Mouse (Mus musculus): ENCODE measurements around the gene Col23a1.
A peak's percentile ranks its signal among the peaks of the same experiment; 100 is the strongest.

The Col23a1 gene

GRCm38 (mm10) chr11:51554590-51554989, 264.9 kb downstream of the Col23a1 start:
- no peak for DNase-seq

GRCm38 (mm10) chr11:51555066-51555465, 265.3 kb downstream of the Col23a1 start:
- no peak for DNase-seq

GRCm38 (mm10) chr11:51563276-51563675, 273.6 kb downstream of the Col23a1 start:
- no peak for DNase-seq

- DNase-seq = peak; percentile 27
Measured at GRCm38 (mm10) chr11:51565062-51565461, 275.3 kb downstream of the Col23a1 start.

- DNase-seq = no peak
Measured at GRCm38 (mm10) chr11:51565951-51566350, 276.2 kb downstream of the Col23a1 start.

- DNase-seq = no peak
Measured at GRCm38 (mm10) chr11:51568801-51569200, 279.1 kb downstream of the Col23a1 start.

- DNase-seq = no peak
Measured at GRCm38 (mm10) chr11:51576454-51576853, 286.7 kb downstream of the Col23a1 start.

- DNase-seq = no peak
Measured at GRCm38 (mm10) chr11:51577587-51577986, 287.9 kb downstream of the Col23a1 start.

GRCm38 (mm10) chr11:51579024-51579423, 289.3 kb downstream of the Col23a1 start:
- no peak for DNase-seq

- DNase-seq = peak; percentile 86
Measured at GRCm38 (mm10) chr11:51582713-51583112, 293.0 kb downstream of the Col23a1 start.

- DNase-seq = no peak
Measured at GRCm38 (mm10) chr11:51584057-51584430, 294.3 kb downstream of the Col23a1 start.

- DNase-seq = peak; percentile 99
Measured at GRCm38 (mm10) chr11:51584431-51585248, 294.9 kb downstream of the Col23a1 start, which contains the start of gene Phykpl. Gene Phykpl (plus strand): TSS chr11:51584757.

- DNase-seq = no peak
Measured at GRCm38 (mm10) chr11:51585608-51586252, 296.0 kb downstream of the Col23a1 start.

GRCm38 (mm10) chr11:51586411-51586810, 296.7 kb downstream of the Col23a1 start:
- DNase-seq = no peak

- no peak for DNase-seq
Measured at GRCm38 (mm10) chr11:51587059-51587458, 297.3 kb downstream of the Col23a1 start.

- DNase-seq = no peak
Measured at GRCm38 (mm10) chr11:51588833-51589232, 299.1 kb downstream of the Col23a1 start.

GRCm38 (mm10) chr11:51590002-51590401, 300.3 kb downstream of the Col23a1 start:
- DNase-seq = no peak

GRCm38 (mm10) chr11:51591168-51591567, 301.4 kb downstream of the Col23a1 start:
- no peak for DNase-seq

GRCm38 (mm10) chr11:51591915-51592314, 302.2 kb downstream of the Col23a1 start:
- no peak for DNase-seq

- DNase-seq = no peak
Measured at GRCm38 (mm10) chr11:51593368-51593767, 303.6 kb downstream of the Col23a1 start.

GRCm38 (mm10) chr11:51593849-51594248, 304.1 kb downstream of the Col23a1 start:
- no peak for DNase-seq

GRCm38 (mm10) chr11:51594715-51595350, 305.1 kb downstream of the Col23a1 start:
- DNase-seq = no peak

GRCm38 (mm10) chr11:51595459-51596083, 305.9 kb downstream of the Col23a1 start:
- no peak for DNase-seq
